Mouse (Mus musculus) megakaryocyte progenitor cell, adult 5-6 weeks (primary cell): ENCODE measurements around the gene Polr2l. TPM values are rescaled to one million over a fixed set of nuclear protein-coding genes. Genes with fewer than 3 reads are reported as not detected.
"Not testable (repeated sequence)": the region's sequence is repeated elsewhere in the genome, so short reads cannot be mapped to it uniquely, and the experiment has no call there.

Experiments
- ATAC-seq: replicated peaks from 2 replicates; pipeline ENCODE4 v1.8.0; 2016; ENCODE audit warnings: mild to moderate bottlenecking, moderate TSS enrichment, inconsistent platforms; ENCODE audit not compliant: poor library complexity
- total RNA-seq, 2 experiments: library from RNA; stranded (forward) in 1 of 2; stranded (reverse) in 1 of 2; fragments of 157-497, 149-512 nt in 1 of 2; fragments of 200-1000 nt in 1 of 2; gene quantifications; 2 replicates each; pipeline versions ENCODE4 v1.2.3 to v1.2.4; 2015 to 2017

Gene Polr2l
- total RNA-seq, 2 experiments from 2014 or later = 40.2 to 46.7 TPM

DNA sequence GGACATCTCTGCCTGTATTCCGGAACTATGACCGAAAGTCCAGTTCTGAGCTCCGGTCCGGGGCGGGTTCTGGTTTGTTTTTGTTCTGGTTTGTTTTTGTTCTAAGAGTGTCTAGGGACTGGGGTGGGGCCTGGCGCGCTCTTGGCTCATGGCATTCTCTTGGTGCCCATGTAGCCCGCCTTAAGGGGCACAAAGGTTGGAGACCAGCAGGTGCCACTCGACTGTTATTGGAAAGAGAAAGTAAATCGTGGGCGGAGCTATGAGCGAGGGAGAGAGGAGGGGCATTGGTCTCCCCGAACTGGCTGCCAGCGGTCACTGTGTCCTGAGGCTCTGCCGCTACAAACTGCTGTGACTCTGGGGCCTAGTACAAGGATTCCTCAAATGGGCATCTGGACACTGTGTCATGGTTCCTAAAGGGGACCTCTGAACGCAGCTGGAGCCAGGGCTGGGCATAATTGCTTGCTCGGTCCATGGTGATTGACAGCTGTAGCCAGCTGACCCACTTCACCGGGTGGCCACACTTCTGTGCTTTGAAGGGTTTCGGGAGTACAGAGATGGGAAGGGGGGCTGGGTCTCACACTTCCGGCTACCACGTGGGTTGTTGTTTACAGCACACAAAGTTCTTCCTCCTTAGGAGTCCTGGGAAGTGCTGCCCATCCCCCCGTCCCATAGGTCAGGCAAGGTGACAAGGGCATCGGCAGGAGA lies 19.2 kb downstream of the Polr2l start:
- peak; percentile 36 for ATAC-seq

GRCm38 (mm10) chr7:141454967-141455551 lies 19.9 kb downstream of the Polr2l start, which contains the start of gene Pnpla2:
Gene Pnpla2 (plus strand): TSS chr7:141455198.
- peak; percentile 74 for ATAC-seq

GRCm38 (mm10) chr7:141453636-141454035 lies 21.3 kb downstream of the Polr2l start:
- ATAC-seq = no peak

- ATAC-seq = no peak
Measured at GRCm38 (mm10) chr7:141451928-141452327, 23.0 kb downstream of the Polr2l start.

DNA sequence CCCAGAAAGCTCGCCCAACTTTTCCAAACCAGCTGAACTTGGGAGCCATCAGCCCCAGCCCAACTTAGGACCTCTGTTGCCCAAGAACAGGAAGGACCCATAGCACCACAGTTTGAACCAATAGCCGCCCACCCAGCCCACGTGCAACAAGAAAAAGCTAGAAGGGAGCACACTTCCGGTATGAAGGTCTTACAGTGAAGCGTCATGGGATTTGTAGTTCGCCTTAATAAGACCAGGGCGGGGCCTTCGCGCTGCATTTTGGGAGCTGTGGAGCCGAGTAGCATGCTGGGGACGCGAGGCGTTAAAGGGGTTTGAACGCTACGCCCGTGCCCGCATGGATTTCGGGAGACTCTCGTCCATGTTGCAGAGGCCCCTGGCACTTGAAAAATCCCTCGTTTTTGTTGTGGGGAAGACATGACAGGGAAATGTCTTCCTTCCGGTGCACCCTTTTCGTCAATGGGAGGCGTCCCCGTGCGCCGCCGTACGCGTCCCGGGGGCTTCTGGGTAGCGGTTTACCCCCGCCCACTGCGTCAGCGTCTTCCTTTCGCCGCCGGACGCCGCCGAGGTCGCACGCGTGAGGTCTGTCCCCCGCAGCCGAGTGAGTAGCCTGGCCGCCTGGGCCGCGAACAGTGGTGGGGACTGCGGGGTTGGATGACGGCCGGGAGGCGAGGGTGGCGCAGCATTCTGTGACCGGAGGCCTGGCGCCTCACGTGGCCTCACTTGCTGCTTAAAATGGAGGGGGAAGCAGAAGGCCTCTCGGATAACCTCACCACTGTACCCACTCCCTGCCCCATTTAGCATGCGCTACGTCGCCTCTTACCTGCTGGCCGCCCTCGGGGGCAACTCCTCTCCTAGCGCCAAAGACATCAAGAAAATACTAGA lies 27.6 kb downstream of the Polr2l start, which contains the start of gene Rplp2:
Rplp2 (plus strand) TSS at position 261 of the 882 bp plus-strand sequence.
- ATAC-seq = peak; percentile 76

DNA sequence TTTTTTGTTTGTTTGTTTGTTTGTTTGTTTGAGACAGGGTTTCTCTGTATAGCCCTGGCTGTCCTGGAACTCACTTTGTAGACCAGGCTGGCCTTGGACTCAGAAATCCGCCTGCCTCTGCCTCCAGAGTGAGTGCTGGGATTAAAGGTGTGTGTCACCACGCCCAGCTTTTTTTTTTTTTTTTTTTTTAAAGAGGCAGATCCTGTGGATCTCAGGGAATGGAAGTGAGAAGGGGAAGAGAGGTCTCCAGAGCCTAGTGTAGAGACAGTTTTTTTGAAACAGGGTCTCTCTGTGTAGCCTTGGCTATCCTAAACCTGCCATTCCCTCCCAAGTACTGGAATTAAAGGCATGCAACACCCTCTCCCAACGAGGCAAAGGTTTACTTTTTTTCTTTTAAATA lies 28.6 kb downstream of the Polr2l start:
- ATAC-seq = not testable (repeated sequence)

DNA sequence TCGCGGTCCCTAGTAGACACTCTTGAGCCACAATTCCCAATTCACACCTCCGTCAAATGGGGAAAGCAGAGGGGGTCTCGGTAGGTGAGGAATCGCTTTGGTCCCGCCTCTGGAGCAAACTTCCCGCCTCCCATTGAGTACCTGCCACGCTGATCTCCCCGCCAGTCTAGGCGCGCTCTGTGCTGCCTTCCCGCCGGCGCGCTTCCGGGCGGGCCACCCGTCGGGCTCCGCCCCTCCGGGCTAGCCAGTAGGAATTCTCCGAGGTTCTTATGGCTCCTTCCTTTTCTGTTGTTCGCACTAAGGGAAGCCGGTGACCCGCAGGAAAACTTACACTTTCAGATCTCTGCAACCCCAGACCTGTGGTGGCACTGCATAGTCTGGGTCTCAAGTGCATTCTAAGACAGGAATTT lies 31.1 kb downstream of the Polr2l start, which contains the start of gene Pidd1:
Pidd1 (minus strand) TSS at position 198 of the 410 bp plus-strand sequence.
- ATAC-seq = peak; percentile 48

DNA sequence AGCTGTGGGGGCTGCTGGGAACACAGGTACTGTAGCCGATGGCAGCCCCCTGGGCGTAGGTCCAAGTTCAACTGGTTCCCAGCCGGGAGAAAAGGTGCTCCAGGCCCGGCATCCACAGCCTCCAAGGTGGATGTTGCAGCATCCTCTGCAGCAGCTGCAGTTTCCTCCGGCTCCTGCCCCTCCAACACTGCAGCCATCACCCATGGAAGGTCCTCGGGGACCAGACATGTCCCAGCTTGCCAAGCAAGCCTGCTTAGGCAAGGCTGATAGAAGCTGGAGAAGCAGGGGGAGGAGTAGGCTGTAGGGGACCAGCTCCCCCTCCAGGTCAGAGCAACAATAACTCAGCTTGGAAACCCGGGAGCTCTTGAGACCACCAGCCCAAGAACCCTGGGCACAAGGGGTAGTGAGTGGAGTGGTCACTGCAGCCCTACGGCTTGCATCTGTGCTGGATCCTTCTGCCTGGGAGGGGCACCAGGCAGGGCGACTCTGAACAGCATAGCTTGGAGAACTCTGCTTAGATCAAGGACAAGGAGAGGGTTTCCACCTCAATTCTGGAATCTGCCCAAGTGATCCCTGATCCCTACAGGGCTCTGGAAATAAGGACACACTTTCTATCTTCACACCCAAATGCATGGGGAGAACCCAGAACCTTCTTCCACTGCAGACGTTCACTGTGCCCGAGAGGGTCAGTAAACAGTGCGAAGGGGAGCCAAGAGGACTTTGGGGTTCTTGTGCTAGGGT lies 31.7 kb downstream of the Polr2l start:
- ATAC-seq = peak; percentile 42

GRCm38 (mm10) chr7:141442199-141442598 lies 32.7 kb downstream of the Polr2l start:
- no peak for ATAC-seq

- no peak for ATAC-seq
Measured at GRCm38 (mm10) chr7:141441460-141441859, 33.5 kb downstream of the Polr2l start.

DNA sequence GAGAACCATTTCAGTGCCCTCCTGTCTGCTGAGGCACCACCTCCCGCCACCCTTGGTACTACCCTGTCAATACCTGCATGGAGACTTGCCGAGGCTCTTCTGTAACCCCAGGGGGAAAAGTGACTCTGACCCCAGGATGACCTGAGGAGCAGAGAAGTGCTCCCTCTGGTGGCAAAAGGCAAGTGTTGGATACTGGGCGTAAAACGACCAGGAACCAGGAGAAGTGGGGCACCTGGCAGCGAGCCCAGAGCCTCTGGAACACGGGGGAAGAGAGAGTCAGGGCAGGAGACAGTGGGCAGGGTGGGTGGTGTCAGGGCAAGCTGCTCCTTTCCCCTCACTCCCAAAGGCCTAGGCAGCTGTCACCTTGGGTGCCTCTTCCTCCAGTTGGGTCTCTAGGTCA lies 34.3 kb downstream of the Polr2l start:
- peak; percentile 25; the same call in 1 of the 2 replicates for ATAC-seq

DNA sequence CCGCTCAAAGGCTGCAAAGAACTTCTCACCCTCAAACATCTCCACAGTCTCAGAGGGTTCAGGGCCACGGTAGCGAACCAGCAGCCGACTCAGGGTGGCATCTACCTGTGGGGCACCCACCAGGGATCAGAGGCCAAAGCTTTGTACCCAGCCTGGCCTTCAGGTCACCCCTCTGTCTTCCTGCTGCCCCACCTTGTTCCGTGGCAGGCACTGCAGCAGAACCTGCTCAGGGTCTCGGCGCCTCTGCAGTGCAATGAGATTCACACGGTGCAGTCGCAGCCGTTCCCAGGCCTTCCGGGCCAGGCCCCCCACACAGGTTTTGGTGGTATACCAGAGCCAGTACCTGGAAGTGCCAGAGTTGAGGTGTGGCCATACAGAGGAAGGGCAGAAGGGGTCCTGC lies 35.1 kb downstream of the Polr2l start:
- no peak for ATAC-seq

- ATAC-seq = no peak
Measured at GRCm38 (mm10) chr7:141439140-141439679, 35.7 kb downstream of the Polr2l start.

GRCm38 (mm10) chr7:141438201-141438968 lies 36.5 kb downstream of the Polr2l start:
- no peak for ATAC-seq

DNA sequence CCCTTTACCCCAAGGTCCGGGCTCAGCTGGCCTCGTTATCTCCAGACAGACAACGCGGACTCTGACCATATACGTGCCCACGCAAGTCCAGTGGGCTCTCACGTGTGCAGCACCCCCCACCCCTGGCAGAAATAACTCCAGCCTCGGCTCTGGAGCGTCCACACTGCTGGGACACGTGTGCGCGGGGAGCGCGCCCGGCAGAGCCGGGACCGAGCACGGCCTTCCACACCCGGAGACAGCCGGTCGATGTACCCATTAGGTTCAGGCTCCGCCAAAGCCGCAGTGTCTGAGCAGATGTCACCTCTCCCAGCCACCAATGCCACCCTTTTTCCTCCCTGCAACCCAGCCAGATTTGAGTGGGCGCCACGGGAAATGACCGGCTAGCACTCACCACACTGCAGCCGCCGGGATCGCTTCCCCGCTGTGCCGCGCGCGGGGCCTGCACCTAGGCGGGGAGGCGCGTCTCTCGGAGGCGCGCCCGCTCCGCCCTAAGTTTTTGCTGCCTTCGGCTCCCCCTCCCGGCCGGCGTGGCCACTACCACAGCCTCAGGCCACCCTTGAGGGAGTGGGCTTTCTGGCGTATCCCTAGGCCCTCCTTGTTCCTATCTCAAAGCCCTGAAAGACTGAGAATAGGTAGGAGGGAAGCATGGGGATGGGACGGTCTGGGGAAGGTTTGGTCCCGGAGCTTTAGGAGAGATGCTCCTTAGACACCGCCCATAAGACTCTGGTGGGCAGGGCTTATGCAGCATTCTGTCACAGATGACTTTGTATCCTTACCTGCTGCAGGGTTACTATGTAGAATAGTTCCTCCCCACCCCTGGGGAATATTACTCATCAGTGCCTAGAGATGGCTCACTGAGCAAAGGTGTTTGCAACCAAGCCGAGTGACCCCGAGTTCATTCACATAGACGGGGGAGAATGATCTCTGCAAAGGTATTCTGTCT lies 37.5 kb downstream of the Polr2l start, which contains the start of gene Slc25a22:
Slc25a22 (minus strand) TSS at position 715 of the 943 bp plus-strand sequence.
- peak; percentile 75 for ATAC-seq

- no peak for ATAC-seq
Measured at GRCm38 (mm10) chr7:141436523-141436892, 38.4 kb downstream of the Polr2l start.

DNA sequence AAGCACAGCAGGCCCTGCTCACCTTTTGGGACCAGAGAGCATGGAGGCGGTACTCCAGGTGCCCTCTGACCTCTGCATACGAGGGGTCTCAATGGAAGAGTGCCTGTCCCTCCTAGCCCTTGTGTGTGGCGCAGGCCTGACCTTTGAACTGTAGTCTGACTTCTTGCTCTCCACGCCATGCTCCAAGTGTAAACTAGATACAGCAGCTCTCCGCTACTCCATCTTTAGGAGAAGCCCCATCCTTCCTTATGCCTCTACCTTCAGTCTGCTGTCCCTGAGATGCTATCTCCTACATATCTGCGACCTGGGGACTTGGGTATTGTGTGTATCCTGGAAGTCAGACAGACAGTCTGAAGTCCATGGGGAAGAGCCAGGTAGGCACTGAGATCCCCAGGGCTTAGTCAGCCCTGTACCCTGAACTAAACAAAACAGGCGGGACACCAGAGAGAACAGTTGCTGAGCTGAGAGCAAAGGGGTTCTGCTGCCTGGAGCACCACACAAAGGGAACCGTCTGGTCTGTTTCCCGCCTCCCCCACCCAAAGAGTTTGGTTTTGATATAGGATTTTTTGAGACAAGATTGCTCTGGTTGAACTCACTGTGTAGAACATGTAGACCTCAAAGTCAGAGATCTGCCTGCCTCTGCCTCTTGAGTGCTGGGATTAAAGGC lies 38.9 kb downstream of the Polr2l start:
- no peak for ATAC-seq
